Mouse (Mus musculus): ENCODE results near the gene Krtap3-3.
"Not testable (repeated sequence)": the region's sequence is repeated elsewhere in the genome, so short reads cannot be mapped to it uniquely, and the experiment has no call there.

Krtap3-3 gene

DNA sequence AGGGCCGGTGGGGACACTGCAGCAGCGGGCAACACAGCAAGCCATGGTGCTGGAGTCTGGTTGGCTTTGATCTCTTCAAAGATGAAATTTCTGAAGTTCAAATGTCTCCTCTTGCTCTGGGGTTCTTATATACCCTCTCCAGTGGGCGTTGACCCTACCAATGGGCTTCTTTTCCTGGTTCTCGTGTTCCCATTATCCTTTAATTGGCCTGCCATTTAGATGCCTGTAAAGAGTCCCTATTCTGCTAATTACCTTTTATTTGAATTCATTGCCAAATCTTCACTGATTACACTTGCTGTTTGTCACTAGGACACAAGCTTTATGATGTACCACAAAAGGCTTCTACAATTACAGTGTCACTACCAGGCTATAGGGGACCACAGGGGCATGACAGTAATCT lies at the start of gene Krtap3-3:
Gene Krtap3-3, minus strand, starts transcription at position 101 of the 400 bp plus-strand sequence.
- DNase-seq (ENCODE audit: inconsistent ontology term): no peak

DNA sequence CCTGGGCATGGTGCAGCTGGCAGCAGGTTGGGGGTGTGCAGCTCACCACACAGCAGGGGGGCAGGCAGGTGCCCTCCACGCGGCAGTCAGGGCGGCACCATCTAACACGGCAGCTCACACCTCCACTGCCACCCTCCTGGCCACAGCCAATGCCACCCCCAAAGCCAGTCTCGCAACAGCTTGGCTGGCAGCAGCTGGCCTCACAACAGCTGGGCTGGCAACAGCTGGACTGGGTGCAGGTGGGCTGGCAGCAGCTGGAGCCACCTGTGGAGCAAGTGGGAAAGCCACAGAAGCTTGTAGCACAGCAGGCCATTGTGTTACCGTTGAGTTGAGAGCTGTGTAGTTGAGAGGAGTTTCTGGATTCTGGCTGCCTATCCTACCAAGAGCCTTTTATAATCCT lies 47.1 kb upstream of the Krtap3-3 start, which contains the start of gene Krtap9-3:
Gene Krtap9-3, minus strand, starts transcription at position 364 of the 400 bp plus-strand sequence.
- not testable (repeated sequence) for DNase-seq (ENCODE audit: inconsistent ontology term)

DNA sequence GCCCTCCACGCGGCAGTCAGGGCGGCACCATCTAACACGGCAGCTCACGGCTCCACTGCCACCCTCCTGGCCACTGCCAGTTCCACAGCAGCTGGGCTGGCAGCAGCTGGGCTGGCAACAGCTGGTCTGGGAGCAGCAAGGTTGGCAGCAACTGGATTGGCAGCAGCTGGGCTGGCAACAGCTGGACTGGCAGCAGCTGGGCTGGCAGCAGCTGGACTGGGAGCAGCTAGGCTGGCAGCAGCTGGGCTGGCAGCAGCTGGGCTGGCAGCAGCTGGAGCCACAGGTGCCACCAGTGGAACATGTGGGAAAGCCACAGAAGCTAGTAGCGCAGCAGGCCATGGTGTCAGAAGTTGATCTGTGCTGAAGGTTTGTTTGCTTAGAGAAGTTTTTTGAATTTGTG lies 40.3 kb upstream of the Krtap3-3 start, which contains the start of gene Krtap1-3:
Gene Krtap1-3, minus strand, starts transcription at position 359 of the 400 bp plus-strand sequence.
- DNase-seq (ENCODE audit: inconsistent ontology term): no peak

DNA sequence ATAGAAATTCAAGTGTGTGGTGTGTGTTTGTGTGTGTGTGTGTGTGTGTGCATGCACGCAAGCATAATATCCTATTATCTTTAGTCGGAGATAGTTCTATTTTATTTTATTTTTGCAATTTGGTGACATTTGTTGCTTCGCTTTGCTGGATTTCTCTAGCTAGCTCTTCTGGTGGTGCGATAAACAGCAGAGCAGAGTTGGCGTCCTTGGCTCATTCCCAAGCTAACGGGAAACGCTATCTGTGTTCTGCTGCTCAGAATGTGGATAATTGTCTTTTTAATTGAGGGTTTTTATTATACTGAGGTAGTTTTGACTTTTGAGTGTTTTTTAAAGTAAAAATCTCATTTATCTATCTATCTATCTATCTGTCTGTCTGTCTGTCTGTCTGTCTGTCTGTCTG lies 34.4 kb upstream of the Krtap3-3 start:
- DNase-seq (ENCODE audit: inconsistent ontology term): no peak

DNA sequence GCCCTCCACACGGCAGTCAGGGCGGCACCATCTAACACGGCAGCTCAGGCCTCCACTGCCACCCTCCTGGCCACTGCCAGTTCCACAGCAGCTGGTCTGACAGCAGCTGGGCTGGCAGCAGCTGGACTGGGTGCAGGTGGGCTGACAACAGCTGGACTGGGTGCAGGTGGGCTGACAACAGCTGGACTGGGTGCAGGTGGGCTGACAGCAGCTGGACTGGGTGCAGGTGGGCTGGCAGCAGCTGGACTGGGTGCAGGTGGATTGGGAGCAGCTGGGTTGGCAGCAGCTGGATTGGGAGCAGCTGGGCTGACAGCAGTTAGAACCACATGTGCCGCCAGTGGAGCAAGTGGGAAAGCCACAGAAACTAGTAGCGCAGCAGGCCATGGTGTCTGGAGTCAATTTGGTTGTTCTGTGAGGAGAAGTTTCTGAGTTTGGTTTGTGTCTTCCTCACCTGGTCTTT lies 32.6 kb upstream of the Krtap3-3 start, which contains the start of gene Krtap1-4:
Gene Krtap1-4, minus strand, starts transcription at position 410 of the 460 bp plus-strand sequence.
- DNase-seq (ENCODE audit: inconsistent ontology term): no peak

DNA sequence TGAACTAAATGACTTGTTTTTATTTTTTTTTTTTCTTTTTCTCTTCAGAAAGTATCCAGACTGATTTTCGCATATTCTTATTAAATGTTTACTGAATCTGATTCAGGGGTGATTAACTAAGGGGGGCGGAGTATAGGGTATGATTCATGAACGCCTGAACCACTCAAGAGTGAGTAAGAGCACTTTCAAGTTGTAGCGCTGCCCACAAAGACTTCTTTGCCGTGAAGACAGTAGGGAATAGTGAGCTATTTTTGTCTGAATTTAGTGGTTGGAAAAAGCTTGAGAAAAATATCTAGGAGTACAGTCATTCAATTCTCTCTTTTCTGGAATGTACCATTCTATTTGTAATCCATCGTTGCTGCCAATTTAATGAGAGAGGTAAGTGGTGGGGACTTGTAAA lies 30.9 kb upstream of the Krtap3-3 start:
- peak; percentile 76 for DNase-seq (ENCODE audit: inconsistent ontology term)

DNA sequence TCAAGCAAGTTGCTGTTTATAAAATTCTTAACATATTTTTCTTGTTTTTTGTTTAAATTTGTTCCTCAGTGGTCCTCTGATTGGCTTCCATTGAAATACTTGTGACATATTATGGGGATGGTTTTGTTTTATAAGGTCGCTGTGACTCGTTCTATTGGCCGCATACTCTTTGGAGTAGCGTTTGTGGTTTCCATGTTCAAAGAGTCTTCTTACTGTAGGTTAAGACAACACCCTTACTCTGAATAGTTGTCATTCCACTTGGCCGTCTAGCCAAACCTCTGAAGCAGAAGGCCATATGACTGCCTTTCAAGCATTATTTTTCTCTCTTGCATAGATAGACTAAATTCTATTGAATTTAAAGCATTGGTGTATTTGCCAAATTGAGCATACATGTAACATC lies 30.4 kb upstream of the Krtap3-3 start:
- peak; percentile 46 for DNase-seq (ENCODE audit: inconsistent ontology term)

DNA sequence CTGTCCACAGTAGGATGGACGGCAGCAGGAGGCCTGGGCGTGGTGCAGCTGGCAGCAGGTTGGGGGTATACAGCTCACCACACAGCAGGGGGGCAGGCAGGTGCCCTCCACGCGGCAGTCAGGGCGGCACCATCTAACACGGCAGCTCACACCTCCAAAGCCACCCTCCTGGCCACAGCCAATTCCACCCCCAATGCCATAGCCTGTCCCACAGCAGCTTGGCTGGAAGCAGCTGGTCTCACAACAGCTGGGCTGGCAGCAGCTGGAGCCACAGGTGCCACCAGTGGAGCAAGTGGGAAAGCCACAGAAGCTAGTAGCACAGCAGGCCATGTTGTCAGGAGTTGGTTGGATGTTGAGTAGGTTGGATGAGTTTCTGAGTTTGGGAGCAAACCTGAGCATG lies 30.0 kb upstream of the Krtap3-3 start, which contains the start of gene Krtap1-5:
Gene Krtap1-5, minus strand, starts transcription at position 381 of the 400 bp plus-strand sequence.
- DNase-seq (ENCODE audit: inconsistent ontology term): no peak

DNA sequence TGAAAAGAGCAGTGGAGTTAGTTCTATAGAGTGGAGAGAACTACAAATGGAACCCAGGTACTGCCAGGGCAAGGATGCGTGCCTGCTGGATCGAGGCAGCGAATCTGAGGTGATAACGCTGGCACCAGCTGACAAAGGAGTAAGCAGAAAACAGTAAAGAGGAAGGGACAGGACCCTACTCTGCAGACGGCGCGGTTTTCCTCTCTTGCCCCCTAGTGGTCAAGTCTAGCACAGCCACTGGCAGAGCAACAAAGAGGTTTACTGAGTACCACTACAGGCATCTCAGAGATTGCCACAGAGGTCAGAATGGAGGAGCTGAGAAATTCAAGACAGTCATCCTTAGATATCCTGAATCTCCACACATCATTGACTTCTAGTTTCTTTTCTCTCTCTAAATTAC lies 23.4 kb upstream of the Krtap3-3 start:
- peak; percentile 61 for DNase-seq (ENCODE audit: inconsistent ontology term)

DNA sequence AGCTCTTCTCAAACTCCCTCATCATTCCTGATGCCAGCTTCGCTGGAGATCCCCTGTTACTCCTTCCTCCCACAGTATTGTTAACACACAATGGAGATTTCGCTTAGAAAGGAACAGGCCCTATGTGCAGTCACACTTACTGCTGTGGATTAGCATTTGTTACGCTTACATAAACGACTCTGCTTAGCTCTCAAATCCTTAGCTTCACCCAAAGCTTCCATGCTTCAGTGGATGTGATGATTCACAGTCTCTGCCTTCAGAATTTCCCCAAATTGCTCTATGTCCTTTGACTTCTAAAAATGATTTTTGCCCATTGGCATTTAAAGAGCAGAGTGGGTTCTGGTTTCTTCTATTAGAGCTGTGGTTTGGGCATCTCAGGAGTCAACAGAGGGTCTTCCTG lies 22.5 kb upstream of the Krtap3-3 start:
- DNase-seq (ENCODE audit: inconsistent ontology term): no peak

DNA sequence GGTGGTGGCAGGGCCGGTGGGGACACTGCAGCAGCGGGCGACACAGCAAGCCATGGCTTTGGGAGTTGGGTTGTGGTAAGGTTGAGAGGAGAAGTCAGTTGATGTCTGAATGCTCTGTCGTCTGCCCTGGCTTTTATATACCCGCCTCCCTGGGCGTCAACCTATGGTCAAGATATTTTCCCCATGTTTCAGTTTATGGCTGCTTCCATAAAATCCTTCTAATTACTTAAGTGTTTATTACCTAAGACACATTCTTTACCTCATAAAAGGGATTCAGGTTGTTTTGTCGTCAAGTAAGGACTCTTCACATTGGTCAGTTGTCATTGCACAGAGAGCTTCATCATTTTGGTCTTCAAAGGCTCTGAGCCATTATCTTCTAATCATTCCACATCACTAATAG lies 15.9 kb upstream of the Krtap3-3 start, which contains the start of gene Krtap3-1:
Gene Krtap3-1, minus strand, starts transcription at position 101 of the 400 bp plus-strand sequence.
- no peak for DNase-seq (ENCODE audit: inconsistent ontology term)

DNA sequence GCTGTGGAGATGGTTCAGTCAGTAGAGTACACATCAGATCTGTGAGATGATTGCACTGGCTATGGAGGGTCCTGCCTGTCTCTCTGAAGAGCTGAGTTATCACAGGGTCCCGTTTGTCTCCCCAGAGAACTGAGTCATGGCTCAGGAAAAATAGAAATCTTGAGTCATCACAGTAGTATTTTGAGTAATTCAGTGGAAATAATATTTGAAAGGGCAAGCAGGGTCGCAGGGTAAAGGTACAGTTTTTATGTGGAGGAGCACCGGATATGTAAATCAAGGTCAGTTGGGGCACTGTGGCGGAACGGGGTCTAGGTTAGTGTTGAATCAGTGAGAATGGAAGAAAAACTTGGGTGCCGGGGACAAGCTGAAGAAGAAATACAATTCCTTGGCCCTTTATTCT lies 11.9 kb upstream of the Krtap3-3 start:
- no peak for DNase-seq (ENCODE audit: inconsistent ontology term)

DNA sequence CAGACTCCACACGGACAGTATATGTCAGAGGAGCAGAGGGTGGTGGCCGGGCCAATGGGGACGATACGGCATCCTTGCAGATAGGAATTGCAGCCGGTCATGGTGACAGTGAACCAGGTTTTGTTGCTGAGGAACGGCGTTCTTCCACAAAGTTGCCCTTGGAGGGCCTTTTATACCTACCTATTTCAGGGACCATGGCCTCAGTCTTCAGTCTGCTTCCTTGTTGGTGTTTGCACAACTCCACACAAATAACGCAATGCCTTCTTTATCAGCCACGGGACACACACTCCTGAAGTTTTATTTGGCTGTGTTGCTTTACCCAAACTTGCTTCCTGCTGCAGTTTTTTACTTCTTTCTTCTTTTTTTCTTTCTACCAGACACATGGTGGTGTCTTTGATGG lies 8.7 kb upstream of the Krtap3-3 start, which contains the start of gene Gm11939:
Gene Gm11939, minus strand, starts transcription at position 101 of the 400 bp plus-strand sequence.
- no peak for DNase-seq (ENCODE audit: inconsistent ontology term)

DNA sequence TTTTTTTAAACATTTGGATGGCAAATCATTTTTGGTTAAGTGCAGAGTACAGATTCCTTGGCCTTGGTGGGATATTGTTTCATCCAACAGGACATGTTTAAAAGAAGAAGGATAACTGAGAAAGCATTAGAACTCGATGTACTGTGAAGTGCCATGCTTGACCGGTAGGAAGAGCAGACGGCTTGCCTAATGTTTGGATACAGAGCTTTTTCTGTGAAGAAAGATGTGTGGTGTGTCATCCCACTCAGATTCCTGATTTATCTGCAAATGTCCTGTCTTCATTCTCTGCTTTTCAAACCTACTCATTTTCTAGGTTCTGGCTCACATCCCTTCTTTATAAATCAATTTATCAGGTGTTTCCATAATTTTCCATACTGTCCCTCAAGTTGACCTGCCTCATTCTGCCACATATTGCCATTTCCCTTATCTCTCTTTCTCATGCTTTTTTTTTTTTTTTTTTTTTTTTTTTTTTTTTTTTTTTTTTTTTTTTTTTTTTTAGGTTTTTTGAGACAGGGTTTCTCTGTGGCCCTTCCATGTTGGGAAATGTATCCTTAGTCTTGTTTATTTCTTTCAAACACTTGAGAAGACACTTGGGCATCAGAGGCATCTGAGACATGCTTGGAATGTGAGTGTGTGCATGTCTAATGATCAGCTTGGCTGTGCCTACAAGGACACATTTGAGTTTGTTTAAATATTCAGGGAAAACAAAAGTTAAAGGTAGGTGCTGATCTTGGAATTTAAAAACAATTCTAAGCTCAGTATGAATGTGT lies 7.5 kb upstream of the Krtap3-3 start:
- peak; percentile 39 for DNase-seq (ENCODE audit: inconsistent ontology term)

DNA sequence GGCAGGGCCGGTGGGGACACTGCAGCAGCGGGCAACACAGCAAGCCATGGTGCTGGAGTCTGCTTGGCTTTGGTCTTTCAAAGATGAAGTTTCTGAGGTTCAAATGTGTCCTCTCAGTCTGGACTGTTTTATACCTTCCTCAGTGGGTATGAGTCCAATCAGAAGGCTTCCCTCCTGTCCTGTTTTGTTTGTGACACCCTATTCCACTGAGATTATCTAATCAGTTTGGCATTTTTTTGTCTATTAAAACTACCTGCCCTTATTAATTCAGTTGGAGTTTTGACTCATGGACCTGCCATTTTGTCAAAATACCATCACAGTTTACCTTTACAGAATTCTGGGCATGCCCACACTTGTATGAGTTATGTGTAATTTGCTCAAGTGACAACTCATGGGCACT lies 6.1 kb upstream of the Krtap3-3 start, which contains the start of gene Krtap3-2:
Gene Krtap3-2, minus strand, starts transcription at position 101 of the 400 bp plus-strand sequence.
- DNase-seq (ENCODE audit: inconsistent ontology term): no peak

DNA sequence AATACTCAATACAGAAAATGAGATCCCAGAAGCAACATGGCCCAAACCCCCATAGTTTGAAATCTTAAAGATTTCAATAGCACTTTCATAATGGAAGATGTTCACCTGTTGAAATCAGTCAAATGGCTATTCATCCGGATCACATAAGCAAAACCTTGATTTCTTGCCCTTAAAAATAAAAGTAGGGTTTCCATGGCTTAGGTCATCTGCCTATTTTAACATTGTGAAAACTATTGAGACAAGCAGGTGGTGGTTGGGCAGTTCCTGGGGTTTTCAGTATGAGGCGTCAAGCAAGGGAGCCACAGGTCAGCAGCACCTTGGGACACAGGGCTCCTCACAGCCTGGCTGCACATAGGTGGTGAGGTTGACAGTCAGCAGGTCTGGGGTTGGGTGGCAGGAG lies 5.5 kb upstream of the Krtap3-3 start:
- DNase-seq (ENCODE audit: inconsistent ontology term): no peak

DNA sequence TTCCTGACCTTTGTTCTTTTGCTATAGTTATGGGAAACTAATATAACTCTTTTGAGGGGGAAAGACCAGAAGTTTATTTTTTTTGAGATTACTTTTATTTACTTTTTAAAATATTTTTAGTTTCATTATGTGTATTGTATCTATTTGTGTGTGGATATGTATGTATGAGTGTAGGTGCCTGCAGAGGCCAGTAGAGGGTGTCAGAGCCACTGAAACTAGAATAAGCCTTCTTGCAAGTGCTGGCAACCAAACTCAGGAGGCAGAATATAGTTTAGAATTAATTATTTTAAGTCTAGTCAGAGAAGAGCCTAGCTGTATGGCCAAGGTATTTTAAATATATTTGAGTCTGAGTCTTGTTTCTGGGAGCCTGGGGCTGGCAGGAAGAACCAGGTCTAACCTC lies 2.8 kb downstream of the Krtap3-3 start:
- no peak for DNase-seq (ENCODE audit: inconsistent ontology term)

DNA sequence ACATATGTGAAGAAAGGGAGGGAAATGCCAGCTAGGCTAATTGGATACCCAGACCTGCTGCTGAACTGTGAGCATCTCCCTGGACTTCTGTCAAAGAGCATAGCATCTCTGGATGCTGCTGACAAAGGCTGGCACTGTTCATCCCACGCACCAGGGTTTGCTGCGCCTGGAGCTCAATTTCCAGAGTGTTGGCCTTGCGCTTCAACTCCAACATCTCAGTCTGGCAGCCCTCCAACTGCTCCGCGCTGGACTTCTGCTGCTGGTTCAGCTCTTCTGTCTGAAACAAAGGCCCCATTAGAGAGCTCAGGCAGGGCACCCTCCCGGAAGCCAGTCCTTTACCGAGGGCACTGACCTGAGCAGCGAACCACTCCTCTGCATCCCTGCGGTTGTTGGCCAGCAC lies 10.9 kb downstream of the Krtap3-3 start:
- peak; percentile 96 for DNase-seq (ENCODE audit: inconsistent ontology term)

DNA sequence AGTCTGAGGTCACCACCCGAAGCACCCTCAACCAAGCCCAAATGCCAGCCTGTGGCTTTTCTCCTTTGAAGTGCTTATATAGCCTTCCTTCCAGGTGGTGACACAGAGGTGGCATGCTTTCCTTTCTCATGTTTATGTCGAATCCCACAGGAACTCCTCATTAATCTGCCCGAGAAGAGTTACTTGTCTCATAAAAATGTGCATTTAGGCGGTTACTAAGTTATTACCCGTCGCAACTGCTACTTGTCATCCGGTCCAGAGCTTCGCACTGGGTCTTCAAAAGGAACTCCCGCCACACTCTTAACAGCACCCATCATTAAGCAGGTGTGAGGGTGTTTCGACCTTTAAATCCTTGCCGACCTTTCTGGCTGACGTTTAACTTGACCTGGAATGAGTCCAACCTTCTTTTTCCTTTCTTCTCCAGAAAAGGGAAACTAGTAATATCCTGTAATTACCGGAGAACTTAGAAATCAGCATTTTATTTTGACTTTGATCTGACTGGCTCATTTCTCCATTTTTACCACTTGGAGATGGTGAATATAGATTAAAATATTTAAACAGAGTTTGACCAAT lies 29.3 kb downstream of the Krtap3-3 start, which contains the start of gene Krt39:
Gene Krt39, minus strand, starts transcription at position 51 of the 573 bp plus-strand sequence.
- DNase-seq (ENCODE audit: inconsistent ontology term): no peak

DNA sequence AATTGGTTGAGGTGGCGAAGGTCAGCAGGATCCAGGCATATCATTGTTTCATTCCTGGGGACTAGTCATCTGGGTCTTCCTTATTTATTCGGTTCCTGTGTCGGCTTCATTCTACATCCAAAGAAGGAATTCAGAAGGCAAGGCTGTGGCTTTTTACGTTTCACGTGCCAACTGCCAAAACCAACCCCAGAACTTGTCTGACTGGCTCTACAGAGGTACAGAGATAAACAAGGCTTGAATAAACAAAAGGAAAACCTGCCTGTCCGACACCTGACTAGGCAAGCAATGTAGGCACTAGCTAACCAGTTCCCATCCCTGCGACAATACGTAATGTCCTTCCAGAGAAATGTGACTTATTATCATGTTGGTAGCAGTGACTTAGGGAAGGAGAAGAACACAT lies 36.6 kb downstream of the Krtap3-3 start:
- DNase-seq (ENCODE audit: inconsistent ontology term): no peak
